Mouse (Mus musculus): ENCODE measurements around the gene Edem3. TPM values are rescaled to one million over a fixed set of nuclear protein-coding genes. Genes with fewer than 3 reads are reported as not detected.

Gene Edem3
- polyA plus RNA-seq, 1 experiment from 2014 or later, result 21.7 TPM

GRCm38 (mm10) chr1:151861334-151861995 is 106.3 kb downstream of the Edem3 start:
- no peaks in the 10 kb centered on the region for H3K27me3 ChIP-seq (ENCODE audit: control insufficient read depth, insufficient read depth, low read length)
- 59% methylated on average over 20 of the region's 20 CpGs for WGBS
- H3K4me1 ChIP-seq (ENCODE audit: control insufficient read depth, insufficient read depth, low read length), result no peaks in the 10 kb centered on the region
- H3K9me3 ChIP-seq (ENCODE audit: control insufficient read depth, low read length), result no peaks in the 10 kb centered on the region
- H3K4me3 ChIP-seq (ENCODE audit: low read length), result no peak overlapping the region
- no peak for ATAC-seq (ENCODE audit: low FRiP score, low TSS enrichment)
- H3K36me3 ChIP-seq (ENCODE audit: control insufficient read depth, insufficient read depth, low read length), result no peaks in the 10 kb centered on the region
- no peak overlapping the region for H3K27ac ChIP-seq (ENCODE audit: low read depth, low read length)
- no peak overlapping the region for H3K9ac ChIP-seq (ENCODE audit: low read depth, low read length)
- H3K4me2 ChIP-seq (replicated peaks; ENCODE audit: low read depth, low read length), result no peak overlapping the region

GRCm38 (mm10) chr1:151862109-151862508 is 106.9 kb downstream of the Edem3 start:
- no peak overlapping the region for H3K4me3 ChIP-seq (ENCODE audit: low read length)
- H3K36me3 ChIP-seq (ENCODE audit: control insufficient read depth, insufficient read depth, low read length), result no peaks in the 10 kb centered on the region
- no peak overlapping the region for H3K4me2 ChIP-seq (replicated peaks; ENCODE audit: low read depth, low read length)
- no peak for ATAC-seq (ENCODE audit: low FRiP score, low TSS enrichment)
- H3K27me3 ChIP-seq (ENCODE audit: control insufficient read depth, insufficient read depth, low read length), result no peaks in the 10 kb centered on the region
- WGBS, result 95% methylated on average over 8 of the region's 8 CpGs
- H3K9me3 ChIP-seq (ENCODE audit: control insufficient read depth, low read length), result no peaks in the 10 kb centered on the region
- H3K9ac ChIP-seq (ENCODE audit: low read depth, low read length), result no peak overlapping the region
- H3K27ac ChIP-seq (ENCODE audit: low read depth, low read length), result no peak overlapping the region
- H3K4me1 ChIP-seq (ENCODE audit: control insufficient read depth, insufficient read depth, low read length), result no peaks in the 10 kb centered on the region

GRCm38 (mm10) chr1:151863135-151863796 is 108.1 kb downstream of the Edem3 start:
- peak overlapping the region; percentile 49 for H3K27ac ChIP-seq (ENCODE audit: low read depth, low read length)
- H3K4me1 ChIP-seq (ENCODE audit: control insufficient read depth, insufficient read depth, low read length), result no peaks in the 10 kb centered on the region
- H3K36me3 ChIP-seq (ENCODE audit: control insufficient read depth, insufficient read depth, low read length), result no peaks in the 10 kb centered on the region
- no peaks in the 10 kb centered on the region for H3K9me3 ChIP-seq (ENCODE audit: control insufficient read depth, low read length)
- H3K4me2 ChIP-seq (replicated peaks; ENCODE audit: low read depth, low read length), result no peak overlapping the region
- 73% methylated on average over 17 of the region's 17 CpGs for WGBS
- no peak overlapping the region for H3K9ac ChIP-seq (ENCODE audit: low read depth, low read length)
- no peak overlapping the region for H3K4me3 ChIP-seq (ENCODE audit: low read length)
- no peaks in the 10 kb centered on the region for H3K27me3 ChIP-seq (ENCODE audit: control insufficient read depth, insufficient read depth, low read length)
- ATAC-seq (ENCODE audit: low FRiP score, low TSS enrichment), result peak; percentile 68; the same call in 1 of the 2 replicates

GRCm38 (mm10) chr1:151863797-151864147 is 108.6 kb downstream of the Edem3 start:
- ATAC-seq (ENCODE audit: low FRiP score, low TSS enrichment), result 0 out of 2 replicates have a peak, but pooled peaks have one; percentile 52

GRCm38 (mm10) chr1:151864326-151864725 is 109.2 kb downstream of the Edem3 start:
- H3K4me2 ChIP-seq (replicated peaks; ENCODE audit: low read depth, low read length), result no peak overlapping the region
- H3K4me3 ChIP-seq (ENCODE audit: low read length), result no peak overlapping the region
- H3K36me3 ChIP-seq (ENCODE audit: control insufficient read depth, insufficient read depth, low read length), result no peaks in the 10 kb centered on the region
- H3K4me1 ChIP-seq (ENCODE audit: control insufficient read depth, insufficient read depth, low read length), result no peaks in the 10 kb centered on the region
- no peaks in the 10 kb centered on the region for H3K9me3 ChIP-seq (ENCODE audit: control insufficient read depth, low read length)
- H3K27ac ChIP-seq (ENCODE audit: low read depth, low read length), result no peak overlapping the region
- no peak for ATAC-seq (ENCODE audit: low FRiP score, low TSS enrichment)
- H3K27me3 ChIP-seq (ENCODE audit: control insufficient read depth, insufficient read depth, low read length), result no peaks in the 10 kb centered on the region
- WGBS, result 92% methylated on average over 6 of the region's 6 CpGs
- no peak overlapping the region for H3K9ac ChIP-seq (ENCODE audit: low read depth, low read length)

More at GRCm38 (mm10) chr1:151863797-151864147, 108.6 kb downstream of the Edem3 start:
- Histone ChIP-seq H3K4me3 (ENCODE audit: low read length) (no peak overlapping the region), H3K4me1 (ENCODE audit: control insufficient read depth, insufficient read depth, low read length) (no peaks in the 10 kb centered on the region), H3K36me3 (ENCODE audit: control insufficient read depth, insufficient read depth, low read length) (no peaks in the 10 kb centered on the region), H3K27ac (ENCODE audit: low read depth, low read length) (peak overlapping the region; percentile 49), H3K4me2 (replicated peaks; ENCODE audit: low read depth, low read length) (no peak overlapping the region), H3K9ac (ENCODE audit: low read depth, low read length) (no peak overlapping the region), H3K27me3 (ENCODE audit: control insufficient read depth, insufficient read depth, low read length) (no peaks in the 10 kb centered on the region), H3K9me3 (ENCODE audit: control insufficient read depth, low read length) (no peaks in the 10 kb centered on the region)
- WGBS, result 84% methylated on average over 12 of the region's 12 CpGs

Other genes with a start within 250 kb of the Edem3 start
- 3.1 and 5.9 TPM in 2 replicates for gene Fam129a, start 184.2 kb upstream of the Edem3 start, polyA plus RNA-seq (2014; fragmentation: Nextera tagmentation; extraction: Ambion mirVana)

Data from kidney, embryonic 14.5 days (tissue).